Mouse (Mus musculus) ES-Bruce4 (cell line): ENCODE data around the gene Mcee.

Source experiments
- CTCF ChIP-seq: IDR thresholded peaks from one replicate; pipeline ENCODE4 v1.8.1; 2011; ENCODE audit warnings: low read depth, low read length
- POLR2A ChIP-seq: IDR thresholded peaks from one replicate; pipeline ENCODE4 v1.8.1; 2011; ENCODE audit warnings: low read length; ENCODE audit not compliant: insufficient read depth

GRCm38 (mm10) chr7:64452471-64453222, 60.2 kb downstream of the Mcee start:
- TF ChIP-seq CTCF (no peak), POLR2A (no peak)
